Mouse (Mus musculus): ENCODE results near the gene Ctsc.
A peak's percentile ranks its signal among the peaks of the same experiment; 100 is the strongest.

Gene Ctsc

DNA sequence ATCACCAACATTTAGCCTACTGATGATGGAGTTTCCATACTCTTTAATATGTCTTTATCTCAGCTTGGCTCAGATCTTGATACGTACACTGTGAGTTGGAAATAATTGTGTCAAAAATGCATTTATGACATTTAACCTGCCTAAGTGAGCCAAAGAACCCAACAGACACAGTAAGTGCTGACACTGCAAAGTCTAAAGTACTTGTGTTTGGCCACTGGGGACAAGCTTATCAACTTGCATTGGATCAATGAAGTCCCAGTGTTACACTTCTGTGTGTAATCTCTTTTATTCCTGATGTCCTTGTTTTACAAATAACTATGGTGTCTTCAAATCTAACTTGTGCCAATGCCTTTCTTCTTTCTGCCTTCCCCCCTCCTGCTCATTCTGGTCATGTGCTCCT, 18.1 kb downstream of the Ctsc start:
- no peak for DNase-seq (ENCODE audit: low read depth)

DNA sequence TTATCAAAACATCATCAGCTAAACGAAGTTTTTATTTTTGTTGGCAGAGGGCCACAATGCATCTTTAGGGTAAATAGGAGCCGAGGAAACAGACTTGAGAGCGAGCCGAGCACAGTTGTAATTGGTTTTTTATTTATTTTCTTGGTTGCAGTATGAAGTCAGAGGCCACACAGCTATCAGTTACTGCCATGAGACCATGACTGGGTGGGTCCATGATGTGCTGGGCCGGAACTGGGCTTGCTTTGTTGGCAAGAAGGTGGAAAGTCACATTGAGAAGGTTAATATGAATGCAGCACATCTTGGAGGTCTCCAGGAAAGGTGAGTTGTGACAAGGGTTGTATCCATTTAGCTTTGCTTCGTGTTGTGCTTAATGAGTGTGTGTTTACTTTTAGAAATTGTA, 19.0 kb downstream of the Ctsc start:
- DNase-seq (ENCODE audit: low read depth), result no peak

DNA sequence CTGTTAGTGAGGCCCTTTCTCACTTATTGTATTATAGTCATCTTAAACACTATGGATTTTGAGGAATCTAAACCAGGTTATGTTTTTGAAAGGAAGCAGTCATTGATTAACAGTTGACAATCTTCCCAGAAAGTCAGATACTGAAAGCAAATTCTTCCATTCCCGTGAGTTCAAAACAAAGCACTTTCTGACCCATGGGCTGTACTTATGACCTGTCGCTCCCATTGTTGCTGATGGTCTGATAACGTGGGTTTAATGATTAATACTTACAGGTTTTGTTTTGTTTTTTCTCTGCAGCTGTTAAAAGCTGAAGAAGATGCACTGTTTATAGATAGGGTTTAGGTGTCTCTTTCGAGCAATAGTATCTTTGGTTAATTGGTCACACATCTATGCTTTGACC, 27.9 kb downstream of the Ctsc start:
- no peak for DNase-seq (ENCODE audit: low read depth)

DNA sequence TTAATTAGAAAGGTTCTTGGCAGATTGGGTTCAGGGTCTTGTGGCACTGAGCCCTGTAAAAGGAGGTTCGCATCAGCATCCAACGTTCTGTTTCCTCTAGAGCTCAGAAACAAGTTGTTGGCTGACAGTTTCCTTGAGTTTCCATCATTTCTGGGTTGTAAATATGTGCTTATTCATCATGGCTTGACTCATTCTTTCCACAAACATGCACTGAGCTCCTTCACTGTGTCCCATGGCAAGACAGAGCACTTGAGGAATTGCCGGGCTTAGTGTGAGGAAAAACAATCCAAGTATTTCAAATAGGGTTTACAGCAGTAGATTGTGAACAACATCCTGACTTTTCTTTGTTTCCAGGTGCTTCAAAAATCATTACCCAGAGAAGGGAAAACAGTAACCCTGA, 28.8 kb downstream of the Ctsc start:
- peak; percentile 59 for DNase-seq (ENCODE audit: low read depth)

DNA sequence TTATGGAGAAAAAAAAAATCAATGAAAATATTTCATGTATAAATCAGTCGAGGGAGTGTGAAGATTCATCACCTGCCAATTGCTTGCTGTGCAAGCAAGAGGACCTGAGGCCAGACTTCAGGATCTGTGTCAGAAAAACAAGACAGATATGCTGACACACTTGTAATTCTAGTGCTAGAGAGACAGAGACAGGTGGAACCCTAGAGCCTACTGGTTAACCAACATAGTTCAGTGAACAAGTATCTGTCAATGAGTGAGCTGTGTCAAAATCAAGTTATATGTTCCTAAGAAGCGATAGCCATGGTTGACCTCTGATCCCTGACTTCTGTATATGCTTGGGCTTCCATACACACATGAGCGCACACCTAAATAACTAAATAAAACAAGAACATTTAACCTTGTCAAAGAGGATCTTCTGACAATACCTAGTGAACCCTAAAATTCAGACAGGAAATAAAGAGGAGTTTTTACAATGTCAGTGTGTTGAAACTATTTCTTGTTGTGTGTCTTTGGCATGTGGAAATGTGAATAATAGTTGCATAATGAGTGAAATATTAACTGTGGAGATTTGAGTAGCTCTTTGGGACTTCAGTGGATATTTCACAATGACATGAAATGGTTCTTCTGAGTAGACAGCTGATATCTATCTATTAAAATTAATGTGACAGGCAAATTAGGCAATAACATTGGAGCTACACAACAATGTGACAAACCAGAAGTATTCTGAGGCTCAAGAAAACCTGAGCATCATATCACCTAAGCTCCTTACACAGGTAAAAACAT, 32.7 kb downstream of the Ctsc start:
- no peak for DNase-seq (ENCODE audit: low read depth)

DNA sequence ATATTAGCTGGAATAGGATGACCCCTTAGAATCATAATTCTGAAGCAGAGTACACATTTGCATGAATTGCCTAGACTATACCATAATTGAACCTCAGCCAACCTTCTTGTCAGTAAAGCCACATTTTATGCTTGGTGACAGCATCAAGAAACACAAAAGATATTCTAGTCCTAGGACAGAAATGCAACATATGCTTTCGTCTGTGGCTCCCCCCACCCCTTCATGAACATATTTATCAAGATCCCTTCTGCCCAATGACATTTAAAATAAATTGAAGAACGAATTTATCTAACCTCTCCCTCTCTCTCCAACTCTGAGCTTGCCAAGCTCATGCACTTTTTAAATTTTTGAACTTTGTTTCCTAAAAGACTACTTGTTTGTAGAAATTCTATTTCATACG, 38.5 kb downstream of the Ctsc start:
- DNase-seq (ENCODE audit: low read depth), result no peak

DNA sequence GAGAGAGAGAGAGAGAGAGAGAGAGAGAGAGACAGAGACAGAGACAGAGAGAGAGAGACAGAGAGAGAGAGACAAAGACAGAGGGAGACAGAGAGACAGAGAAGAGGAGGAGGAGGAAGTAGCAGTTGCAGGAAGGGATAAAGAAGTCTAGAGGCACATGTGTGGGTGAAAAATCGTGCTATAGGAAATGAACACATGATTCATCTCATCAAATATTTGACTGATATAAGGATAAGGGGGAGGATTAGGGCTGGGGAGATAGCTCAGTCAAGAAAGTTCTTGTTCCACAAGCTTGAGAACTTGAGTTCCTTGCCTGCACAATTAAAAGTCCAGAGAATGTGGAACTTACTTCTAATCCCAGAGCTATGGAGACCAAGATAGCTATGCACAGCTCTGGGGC, 40.6 kb downstream of the Ctsc start:
- no peak for DNase-seq (ENCODE audit: low read depth)

DNA sequence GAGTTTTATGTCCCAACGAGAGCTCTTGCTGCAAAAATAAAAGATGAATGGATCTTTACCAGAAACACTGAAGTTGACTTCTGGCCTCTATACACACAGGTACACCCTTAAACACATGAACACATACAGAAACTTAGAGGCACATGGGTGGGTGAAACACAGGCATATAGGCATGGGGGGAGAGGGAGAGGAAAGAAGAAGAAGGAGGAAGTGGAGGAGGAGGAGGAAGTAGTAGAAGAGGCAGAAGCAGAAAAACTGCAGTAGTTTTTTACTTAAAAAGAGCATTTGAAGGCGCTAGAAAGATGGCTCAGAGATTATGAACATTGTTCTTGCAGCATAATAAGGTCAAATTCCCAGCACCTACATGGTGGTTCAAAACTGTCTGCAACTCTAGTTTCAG, 41.0 kb downstream of the Ctsc start:
- DNase-seq (ENCODE audit: low read depth), result no peak

DNA sequence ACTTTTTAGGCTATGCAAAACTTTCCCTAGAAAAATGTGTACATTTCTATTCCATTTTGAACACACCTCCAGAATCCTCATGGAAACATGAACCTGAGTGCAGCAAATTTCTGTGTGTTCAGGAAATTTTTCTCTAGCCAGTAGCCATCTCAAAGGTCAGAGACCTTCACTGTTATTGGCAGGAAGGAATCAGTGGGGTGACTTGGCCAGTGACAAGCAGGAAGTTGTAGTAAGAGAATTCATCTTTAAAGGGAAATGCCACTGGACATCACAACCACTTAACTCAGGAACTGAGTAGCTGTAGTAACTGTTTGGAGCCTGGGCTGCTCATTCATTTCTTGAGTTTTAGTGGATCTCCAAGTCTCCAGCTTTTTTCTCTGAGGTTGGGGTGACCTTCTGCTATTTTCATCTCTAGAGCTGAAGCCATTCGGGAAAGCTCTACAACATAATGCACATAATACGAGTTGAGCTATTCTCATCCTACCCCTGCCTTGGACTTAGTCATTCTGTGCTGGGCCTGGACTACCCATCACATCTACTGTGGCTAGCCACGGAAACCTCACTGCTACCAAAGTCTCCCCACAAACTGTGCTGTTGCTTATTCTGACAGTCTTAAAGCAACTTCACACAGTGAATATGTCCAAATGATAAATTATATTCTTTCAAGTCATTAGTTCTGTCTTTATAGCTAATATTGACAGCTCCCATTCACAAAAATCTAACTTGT, 41.7 kb downstream of the Ctsc start:
- no peak for DNase-seq (ENCODE audit: low read depth)

DNA sequence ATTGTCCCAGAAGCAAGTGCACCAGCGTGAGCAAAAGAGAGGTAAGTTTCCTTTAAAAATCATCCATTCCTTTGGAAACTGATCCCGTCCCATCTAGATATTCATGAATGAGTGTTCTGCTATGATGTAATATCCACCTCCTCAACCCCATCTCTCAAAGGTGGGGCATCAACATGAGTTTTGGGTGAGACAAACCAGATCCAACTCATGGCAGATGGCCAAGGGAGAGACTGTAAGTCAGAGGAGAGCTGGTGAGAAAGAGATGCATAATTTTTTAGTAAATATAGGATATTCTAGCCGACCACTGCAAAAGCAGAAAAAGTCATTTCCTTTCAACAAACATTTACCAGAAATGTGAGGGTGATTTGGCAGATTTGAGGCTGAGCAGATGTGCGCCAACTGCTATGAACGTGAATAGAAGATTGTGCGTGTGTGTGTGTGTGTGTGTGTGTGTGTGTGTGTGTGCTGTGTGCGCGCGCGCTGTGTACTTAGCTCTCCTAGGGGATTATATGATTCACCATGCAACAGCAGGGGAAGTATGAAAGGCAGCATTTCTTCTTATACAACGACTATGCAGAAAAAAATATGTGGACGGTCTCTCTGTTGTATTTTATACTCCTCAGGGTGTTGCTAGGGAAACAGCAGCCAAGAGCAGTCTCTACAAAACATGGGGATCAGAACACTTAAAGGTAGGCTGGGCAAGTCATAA, 42.9 kb downstream of the Ctsc start:
- no peak for DNase-seq (ENCODE audit: low read depth)

DNA sequence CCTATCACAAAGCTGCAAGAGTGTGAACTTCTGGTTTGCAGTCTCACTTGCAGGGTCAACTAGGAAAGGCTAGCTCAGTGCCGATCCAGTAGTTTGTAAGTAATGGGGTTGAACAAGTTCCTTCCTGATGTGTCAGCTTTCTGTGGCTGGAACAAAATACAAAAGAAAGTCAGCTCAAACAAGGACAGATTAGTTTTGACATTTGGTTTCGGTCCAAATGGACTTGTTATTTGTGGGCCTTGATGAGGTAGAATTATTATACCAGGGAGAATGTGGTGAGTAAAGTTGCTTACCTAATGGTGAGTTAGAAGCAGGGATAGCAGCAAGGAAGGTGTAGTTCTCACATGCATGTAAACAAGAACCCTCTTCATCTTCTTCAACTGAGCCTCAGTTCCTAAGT, 44.5 kb downstream of the Ctsc start:
- no peak for DNase-seq (ENCODE audit: low read depth)

DNA sequence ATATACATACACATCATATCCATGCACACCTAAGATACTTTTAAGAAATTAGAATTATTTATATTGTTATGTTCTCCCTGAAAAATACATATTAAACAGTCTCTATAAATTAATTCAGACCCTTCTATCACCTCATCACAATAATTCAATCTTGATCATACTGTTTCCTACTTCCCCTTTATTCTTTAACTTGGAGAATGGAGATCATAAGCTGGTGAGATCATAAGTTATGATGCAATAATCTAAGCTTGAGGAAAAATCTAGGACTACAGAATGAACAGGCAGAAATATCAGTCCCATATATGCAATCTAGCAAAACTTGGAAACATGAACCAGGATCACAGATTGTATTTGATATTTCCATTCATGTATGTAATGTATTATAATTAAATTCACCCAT, 49.6 kb downstream of the Ctsc start:
- DNase-seq (ENCODE audit: low read depth), result no peak

DNA sequence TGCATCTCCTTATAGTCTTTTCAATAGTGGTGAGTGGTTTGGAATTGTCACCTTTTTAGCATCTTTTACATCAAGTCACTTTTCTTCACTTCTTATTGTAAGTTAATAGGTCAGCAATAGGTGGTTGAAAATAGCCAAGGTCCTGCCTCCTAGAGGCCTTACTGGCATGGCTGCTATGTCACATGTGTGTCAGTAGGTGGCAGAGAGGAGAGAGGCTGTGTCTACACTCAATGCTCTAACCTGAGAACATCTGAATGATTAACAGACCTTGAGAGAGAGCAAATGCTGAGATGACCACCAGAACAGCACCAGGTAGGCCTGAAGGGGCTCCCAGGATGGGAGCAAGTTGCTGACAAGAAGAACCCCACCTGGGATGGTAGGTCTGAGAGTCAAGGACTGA, 65.9 kb downstream of the Ctsc start:
- no peak for DNase-seq (ENCODE audit: low read depth)

DNA sequence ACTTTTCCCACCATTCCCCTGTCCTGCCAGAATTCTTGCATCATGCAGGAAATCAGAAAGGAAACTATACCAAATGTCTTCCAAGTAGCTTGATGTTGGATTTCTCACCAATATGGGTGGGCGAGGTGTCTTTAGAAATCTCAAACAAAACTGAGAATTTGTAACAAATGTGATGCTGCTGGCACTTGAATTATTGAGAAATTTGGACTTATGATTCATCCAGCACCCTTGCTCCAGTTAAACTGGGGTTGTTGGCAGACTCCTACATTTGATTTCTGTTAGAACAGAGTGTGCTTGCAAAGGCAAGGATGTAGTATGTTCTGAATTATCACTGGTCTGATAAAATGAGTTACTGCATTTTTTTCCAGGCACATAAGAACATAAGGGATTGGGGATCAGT, 68.2 kb downstream of the Ctsc start:
- DNase-seq (ENCODE audit: low read depth), result peak; percentile 33

DNA sequence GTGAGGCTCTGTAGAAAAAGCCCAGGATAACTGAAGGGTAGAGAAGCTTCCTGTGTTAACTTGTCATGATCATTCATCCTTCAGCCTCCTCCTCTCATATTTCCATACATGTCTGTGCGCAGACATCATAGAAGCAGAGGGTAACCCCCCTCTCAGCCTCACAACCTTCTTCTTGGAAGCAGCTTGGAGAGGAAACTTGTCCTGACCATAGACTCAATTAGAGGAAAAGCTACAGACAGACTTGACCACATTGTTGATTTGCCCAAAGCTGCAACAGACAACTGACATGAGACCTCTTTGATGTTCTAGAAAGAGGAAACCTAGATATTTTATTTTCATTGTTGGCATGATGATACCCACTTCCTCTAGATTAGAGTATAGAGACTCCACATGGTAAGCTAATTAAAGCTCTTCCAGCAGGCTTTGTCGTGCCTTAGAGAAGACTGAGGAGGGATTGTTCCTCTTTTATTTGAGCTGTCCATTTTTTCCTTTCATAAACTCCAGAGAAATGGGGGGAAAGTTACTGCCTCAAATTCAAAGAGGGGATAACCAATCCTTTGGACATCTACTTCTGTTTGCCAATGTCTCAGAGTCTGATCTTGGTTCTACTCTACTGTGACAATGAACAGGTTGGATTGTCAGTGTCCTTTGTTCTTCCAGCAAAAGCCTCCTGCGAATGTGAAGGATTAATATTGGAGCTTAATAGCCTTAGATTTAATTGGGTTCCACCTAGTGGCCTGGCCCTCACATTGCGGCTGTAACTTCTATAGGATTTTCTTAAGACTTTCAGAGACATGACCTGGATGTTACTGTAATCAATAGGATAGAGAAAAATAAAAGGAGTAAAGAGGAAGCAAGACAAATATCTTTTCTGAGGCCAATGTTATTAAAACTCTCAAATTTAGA, 79.2 kb downstream of the Ctsc start:
- no peak for DNase-seq (ENCODE audit: low read depth)

DNA sequence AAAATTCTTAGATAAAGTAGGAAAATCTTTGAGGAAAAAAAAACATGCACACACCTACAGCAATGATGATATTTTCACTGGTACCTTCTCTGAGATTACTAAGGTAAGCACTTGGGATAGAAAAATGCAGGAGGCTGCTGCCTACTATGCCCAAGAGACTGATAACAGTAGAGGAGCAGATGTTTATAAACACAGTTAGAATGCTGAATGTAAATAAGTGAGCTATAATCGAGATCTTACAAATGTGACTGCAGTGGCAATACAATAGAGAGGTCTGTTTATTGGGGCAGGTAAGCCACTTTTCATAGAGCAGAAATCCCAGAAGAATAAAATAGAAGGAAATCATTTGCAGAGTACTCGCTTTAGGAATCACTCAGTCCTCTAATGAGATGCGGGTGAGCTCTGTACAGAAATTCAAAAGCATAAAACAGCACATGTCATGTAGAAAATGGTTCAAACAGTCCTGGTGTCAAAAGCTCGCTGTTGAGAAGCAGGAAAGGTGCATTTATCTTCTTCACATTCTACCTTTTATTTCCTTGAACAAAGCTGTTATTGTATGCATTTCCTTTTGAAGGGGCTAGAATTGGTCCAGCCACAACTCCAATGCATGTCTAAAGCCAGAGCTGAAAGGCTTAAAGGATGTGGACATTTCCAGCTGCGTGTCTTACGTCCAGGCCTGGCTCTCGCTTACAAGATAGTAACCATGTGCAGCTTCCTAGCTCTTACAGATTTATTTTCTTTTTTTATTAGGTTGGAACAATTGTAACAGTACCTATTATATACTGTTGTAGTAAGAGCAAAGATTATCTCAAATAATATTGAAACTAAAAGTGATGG, 80.4 kb downstream of the Ctsc start:
- DNase-seq (ENCODE audit: low read depth), result no peak
